9 mouse cellular contexts compared by ENCODE assay signal in the genomic region with DNA sequence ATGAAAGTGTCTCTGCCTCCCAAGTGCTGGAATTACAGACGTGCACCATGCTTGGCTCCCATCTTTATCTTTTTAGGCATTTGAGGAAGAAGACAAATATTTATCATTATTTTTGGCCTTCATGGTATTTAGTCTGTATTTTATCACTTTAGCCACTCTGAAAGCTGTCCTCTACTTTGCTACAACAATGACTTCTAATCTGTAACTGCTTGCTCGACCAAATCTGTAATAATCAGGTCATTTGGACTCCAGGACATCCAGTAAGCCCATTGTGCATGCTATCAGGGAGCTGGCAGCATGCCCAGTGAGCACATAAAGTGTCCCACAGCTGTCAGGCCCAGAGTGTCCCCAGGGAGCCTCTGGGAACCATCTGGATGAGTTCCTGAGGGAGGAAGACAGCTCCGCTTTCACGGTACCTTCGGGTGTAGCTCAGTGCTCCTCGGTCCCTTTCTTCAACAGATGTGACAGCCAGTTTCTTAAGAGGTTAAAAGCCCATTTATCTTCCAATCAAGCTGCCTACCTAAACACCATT.
A peak's percentile ranks its signal among the peaks of the same experiment; 100 is the strongest.
DNase-seq lines count a peak whose midpoint lies in the region; ATAC-seq and TF ChIP-seq lines count a peak whose summit lies in the region.
"Had no signal": no experiment of that assay in that cellular context is flagged by ENCODE, and none has a peak within 500 bp of the region (broad histone marks: within the 10 kb centered on the region; RNA-seq: fewer than 3 reads in every experiment).

No protein-coding gene starts in this region.

- no peak overlapping the region for H3K27ac ChIP-seq in intestine, embryonic 14.5 days (ENCODE audit: low read depth)
- H3K27ac ChIP-seq in intestine, postnatal 0 days (ENCODE audit: low read depth, low read length) = no peak overlapping the region
- H3K27ac ChIP-seq in hindbrain, postnatal 0 days = no peak overlapping the region

- 55% methylated on average over 6 of the region's 6 CpGs for WGBS in intestine, embryonic 14.5 days
- WGBS in intestine, postnatal 0 days = 50% methylated on average over 6 of the region's 6 CpGs
- 26% methylated on average over 6 of the region's 6 CpGs for WGBS in hindbrain, postnatal 0 days

- peak; percentile 67 for DNase-seq in intestine, embryonic 14.5 days (ENCODE audit: low spot score)
- peak; percentile 31 to 64 for DNase-seq in adrenal gland, adult 18-20 months (ENCODE audit: low spot score in 2 of 2)
- DNase-seq in gastrocnemius, postnatal 10 days = peak; percentile 76
- peak; percentile 73 for DNase-seq in hindbrain, postnatal 0 days (ENCODE audit: low spot score)
- DNase-seq in lung, postnatal 25 days (ENCODE audit: low spot score) = peak; percentile 54
- DNase-seq in urinary bladder, adult 18-20 months (ENCODE audit: low spot score in 2 of 2) = no peak
- no peak for DNase-seq in embryo, embryonic 10 days (ENCODE audit: low spot score)

- H3K27me3 ChIP-seq in intestine, embryonic 14.5 days (replicated peaks; ENCODE audit: control insufficient read depth, insufficient read depth, low read length) = no peaks in the 10 kb centered on the region
- H3K27me3 ChIP-seq in intestine, postnatal 0 days (replicated peaks; ENCODE audit: control insufficient read depth, insufficient read depth, low read length) = no peaks in the 10 kb centered on the region
- H3K27me3 ChIP-seq in hindbrain, postnatal 0 days (ENCODE audit: insufficient read depth, low read length) = no peaks in the 10 kb centered on the region
- H3K27me3 ChIP-seq: CH12.LX had no signal

- TF ChIP-seq CTCF in intestine, postnatal 0 days (IDR thresholded peaks at IDR 0.05; ENCODE audit: low read depth) = no peak
- TF ChIP-seq CTCF in hindbrain, postnatal 0 days (IDR thresholded peaks at IDR 0.05; ENCODE audit: low read depth) = no peak

- H3K4me2 ChIP-seq in intestine, embryonic 14.5 days (ENCODE audit: low read length) = no peak overlapping the region
- H3K4me2 ChIP-seq in intestine, postnatal 0 days (replicated peaks; ENCODE audit: low read depth) = no peak overlapping the region
- no peak overlapping the region for H3K4me2 ChIP-seq in hindbrain, postnatal 0 days (ENCODE audit: low read depth, low read length)

- H3K36me3 ChIP-seq in intestine, embryonic 14.5 days (ENCODE audit: control insufficient read depth, insufficient read depth, low read length) = no peaks in the 10 kb centered on the region
- H3K36me3 ChIP-seq in intestine, postnatal 0 days (ENCODE audit: control insufficient read depth, insufficient read depth) = no peaks in the 10 kb centered on the region
- H3K36me3 ChIP-seq in hindbrain, postnatal 0 days (ENCODE audit: insufficient read depth, low read length) = no peaks in the 10 kb centered on the region

- H3K4me3 ChIP-seq in intestine, embryonic 14.5 days (ENCODE audit: low read depth, low read length) = no peak overlapping the region
- no peak overlapping the region for H3K4me3 ChIP-seq in intestine, postnatal 0 days (ENCODE audit: low read depth, low read length)
- no peak overlapping the region for H3K4me3 ChIP-seq in hindbrain, postnatal 0 days (ENCODE audit: low read length)

- H3K4me1 ChIP-seq in intestine, embryonic 14.5 days (replicated peaks; ENCODE audit: control insufficient read depth, insufficient read depth, low read length) = no peaks in the 10 kb centered on the region
- H3K4me1 ChIP-seq in intestine, postnatal 0 days (replicated peaks; ENCODE audit: control insufficient read depth, insufficient read depth, low read length) = no peaks in the 10 kb centered on the region
- no peaks in the 10 kb centered on the region for H3K4me1 ChIP-seq in hindbrain, postnatal 0 days (ENCODE audit: insufficient read depth, low read length)

- no peak overlapping the region for H3K9ac ChIP-seq in intestine, embryonic 14.5 days (ENCODE audit: low read length)
- H3K9ac ChIP-seq in intestine, postnatal 0 days (ENCODE audit: low read depth, low read length) = no peak overlapping the region
- H3K9ac ChIP-seq in hindbrain, postnatal 0 days (replicated peaks; ENCODE audit: low read length) = no peak overlapping the region

- ATAC-seq in intestine, embryonic 14.5 days (replicated peaks; ENCODE audit: low FRiP score, low TSS enrichment, low read depth) = no peak
- no peak for ATAC-seq in intestine, postnatal 0 days
- ATAC-seq in hindbrain, postnatal 0 days = no peak

- no peaks in the 10 kb centered on the region for H3K9me3 ChIP-seq in intestine, embryonic 14.5 days (ENCODE audit: control insufficient read depth, low read length)
- no peaks in the 10 kb centered on the region for H3K9me3 ChIP-seq in intestine, postnatal 0 days (ENCODE audit: control insufficient read depth)
- H3K9me3 ChIP-seq in hindbrain, postnatal 0 days (ENCODE audit: low read length) = no peaks in the 10 kb centered on the region

Comparison
In these comparisons a context has a peak if more than half of its experiments do, and no peak if none do; other contexts are left out.
1. DNase-seq: peak in intestine, embryonic 14.5 days (single experiment), adrenal gland, adult 18-20 months (2 of 2), gastrocnemius, postnatal 10 days (single experiment), hindbrain, postnatal 0 days (single experiment) and lung, postnatal 25 days (single experiment); none in urinary bladder, adult 18-20 months (0 of 2) and embryo, embryonic 10 days (single experiment).